Mouse (Mus musculus): ENCODE results near the gene Pex10. TPM values are rescaled to one million over a fixed set of nuclear protein-coding genes. Genes with fewer than 3 reads are reported as not detected.

Gene Pex10
- polyA plus RNA-seq, 1 experiment = 6.5 TPM

DNA sequence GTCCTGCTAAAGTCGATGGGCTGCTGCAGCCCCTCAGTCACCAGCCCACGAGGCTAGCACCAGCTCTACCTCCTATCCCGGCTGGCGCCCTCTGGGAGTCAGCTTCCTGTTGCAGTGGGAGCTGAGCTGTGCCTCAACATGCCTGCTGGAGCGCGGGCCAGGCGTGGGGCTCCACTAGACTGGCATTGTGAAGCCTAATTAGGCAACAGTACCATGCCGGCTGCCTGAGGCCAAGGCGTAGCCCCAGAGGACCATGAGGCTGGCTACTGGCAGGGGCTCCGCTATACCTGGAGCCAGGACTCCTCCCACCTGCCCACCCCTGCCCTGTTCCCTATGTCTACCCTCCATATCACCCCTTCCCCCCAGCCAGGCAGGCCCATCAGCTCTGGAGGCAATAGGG lies 10.1 kb upstream of the Pex10 start, which contains the start of gene Plch2:
Gene Plch2 (minus strand): TSS at position 61 of the 400 bp plus-strand sequence.
- no peak within 1 kb of the TSS for H3K4me3 ChIP-seq (ENCODE audit: insufficient read depth, low read length)
- no peak within 1 kb of the TSS for H3K27ac ChIP-seq (ENCODE audit: insufficient read depth, low read depth, low read length)
- peaks cover 8% of the 10 kb centered on the region for H3K4me1 ChIP-seq (ENCODE audit: control insufficient read depth, insufficient read depth, low read length)
- TF ChIP-seq POLR2A (IDR thresholded peaks at IDR 0.05; ENCODE audit: borderline replicate concordance, low read depth, low read length) (no peak), CTCF (IDR thresholded peaks at IDR 0.05; ENCODE audit: low read depth, low read length) (no peak)

DNA sequence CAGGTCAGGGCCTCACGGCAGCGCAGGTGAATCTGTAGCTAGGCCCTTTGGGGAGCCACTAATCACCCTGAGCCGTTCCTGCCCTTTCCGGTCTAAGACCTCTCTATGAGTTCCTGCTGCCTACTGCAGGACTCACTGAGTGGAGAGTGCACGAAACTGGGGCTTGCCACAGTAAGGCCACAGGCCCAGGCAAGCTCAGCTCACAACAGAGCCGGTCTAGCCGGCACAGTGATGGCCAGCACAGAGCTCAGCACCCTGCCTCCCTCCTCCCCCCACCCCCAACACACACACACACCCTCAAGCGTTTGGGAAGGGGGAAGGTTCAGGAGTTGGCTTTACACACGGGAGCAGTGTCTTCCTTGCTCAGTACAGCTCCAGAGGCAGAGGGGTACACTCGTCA lies 8.5 kb upstream of the Pex10 start:
- H3K4me1 ChIP-seq (ENCODE audit: control insufficient read depth, insufficient read depth, low read length) = peaks cover 8% of the 10 kb centered on the region
- TF ChIP-seq CTCF (IDR thresholded peaks at IDR 0.05; ENCODE audit: low read depth, low read length) (no peak), POLR2A (IDR thresholded peaks at IDR 0.05; ENCODE audit: borderline replicate concordance, low read depth, low read length) (no peak)
- H3K4me3 ChIP-seq (ENCODE audit: insufficient read depth, low read length) = no peak overlapping the region
- H3K27ac ChIP-seq (ENCODE audit: insufficient read depth, low read depth, low read length) = no peak overlapping the region

DNA sequence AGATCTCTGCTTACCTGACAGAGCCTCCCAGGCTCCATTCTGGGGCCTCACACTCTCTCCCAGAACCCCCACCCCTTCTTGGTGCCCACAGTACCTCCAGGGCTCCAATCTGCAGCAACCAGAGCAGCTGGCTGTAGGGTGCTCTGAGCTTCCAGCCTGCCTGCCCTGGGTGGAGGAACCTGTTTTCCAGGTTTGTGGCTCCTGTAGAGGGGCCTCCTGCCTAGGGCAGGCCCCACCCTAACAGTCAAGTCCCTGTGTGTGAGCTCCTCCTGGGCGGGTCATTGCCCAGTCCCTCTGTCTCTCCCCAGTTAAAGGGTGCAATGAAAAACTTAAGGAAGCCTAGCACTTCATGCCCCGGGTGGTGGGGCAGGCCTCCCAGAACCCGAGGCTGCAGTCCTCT lies 2.9 kb upstream of the Pex10 start:
- Histone ChIP-seq H3K4me3 (ENCODE audit: insufficient read depth, low read length) (no peak overlapping the region), H3K4me1 (ENCODE audit: control insufficient read depth, insufficient read depth, low read length) (peaks cover 11% of the 10 kb centered on the region), H3K27ac (ENCODE audit: insufficient read depth, low read depth, low read length) (no peak overlapping the region)
- TF ChIP-seq POLR2A (IDR thresholded peaks at IDR 0.05; ENCODE audit: borderline replicate concordance, low read depth, low read length) = no peak
- TF ChIP-seq CTCF (IDR thresholded peaks at IDR 0.05; ENCODE audit: low read depth, low read length) = no peak

DNA sequence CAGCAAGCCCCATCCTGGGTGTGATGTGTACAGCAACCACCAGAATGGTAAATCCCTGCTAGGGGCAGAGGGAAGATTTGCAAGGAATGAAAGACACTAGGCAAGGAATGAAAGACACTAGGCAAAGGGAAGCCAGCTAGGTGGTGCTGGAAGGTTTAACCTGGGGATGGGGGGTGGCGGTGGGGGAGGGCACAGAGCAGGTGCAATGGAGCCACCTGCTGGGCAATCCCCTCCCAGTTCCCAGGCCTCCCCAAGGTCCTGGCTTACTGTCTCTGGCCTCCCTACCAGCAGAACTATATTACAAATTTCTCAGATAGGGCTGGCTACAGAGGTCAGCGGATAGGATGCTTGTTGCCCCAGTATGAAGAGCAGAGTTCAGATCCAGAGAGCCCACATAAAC lies 2.3 kb upstream of the Pex10 start:
- Histone ChIP-seq H3K4me1 (ENCODE audit: control insufficient read depth, insufficient read depth, low read length) (peaks cover 13% of the 10 kb centered on the region), H3K27ac (ENCODE audit: insufficient read depth, low read depth, low read length) (no peak overlapping the region), H3K4me3 (ENCODE audit: insufficient read depth, low read length) (no peak overlapping the region)
- no peak for TF ChIP-seq CTCF (IDR thresholded peaks at IDR 0.05; ENCODE audit: low read depth, low read length)
- no peak for TF ChIP-seq POLR2A (IDR thresholded peaks at IDR 0.05; ENCODE audit: borderline replicate concordance, low read depth, low read length)

DNA sequence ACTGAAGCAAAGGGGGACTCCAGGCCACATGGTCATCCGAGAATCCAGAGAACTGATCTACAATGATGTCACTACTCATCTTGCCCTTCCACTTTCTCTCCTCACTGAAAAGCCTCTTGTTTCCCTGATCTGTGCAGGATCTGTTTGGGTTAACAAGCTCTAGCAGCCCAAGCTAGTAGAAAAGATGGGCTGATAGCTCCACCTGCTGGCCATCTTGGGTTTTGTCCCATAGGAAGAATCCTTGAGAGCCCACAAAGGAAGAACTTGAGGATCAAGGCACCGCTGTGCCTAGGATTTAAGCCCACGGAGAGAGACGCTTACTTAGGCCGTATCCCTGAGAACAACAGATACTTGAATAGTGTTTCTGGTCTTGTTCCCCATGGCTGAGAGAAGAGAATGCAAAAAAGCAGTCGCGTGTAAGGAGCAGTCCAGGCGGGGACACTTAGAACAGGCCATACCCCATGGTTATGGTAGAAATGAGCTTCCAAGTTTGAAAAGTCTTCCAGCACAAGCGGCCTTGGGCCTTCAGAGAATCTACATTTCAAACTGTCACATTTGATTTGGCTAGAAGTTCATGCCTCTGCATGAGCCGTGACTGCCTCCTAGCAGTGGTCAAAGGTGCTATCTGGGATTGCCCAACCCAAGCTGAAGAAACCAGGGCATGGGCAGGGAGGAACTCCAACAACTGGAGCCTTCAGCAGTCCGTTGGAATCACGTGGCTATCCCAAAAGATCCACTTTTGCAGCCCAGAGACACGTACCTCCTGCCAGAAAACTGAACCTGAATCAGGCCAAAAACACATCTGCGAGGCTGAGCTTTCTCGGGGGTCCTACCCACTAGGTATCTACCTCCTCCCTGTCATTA lies 614 bp upstream of the Pex10 start:
- TF ChIP-seq POLR2A (IDR thresholded peaks at IDR 0.05; ENCODE audit: borderline replicate concordance, low read depth, low read length) (no peak), CTCF (IDR thresholded peaks at IDR 0.05; ENCODE audit: low read depth, low read length) (0 out of 2 replicates have a peak, but pooled peaks have one; percentile 41)
- H3K27ac ChIP-seq (ENCODE audit: insufficient read depth, low read depth, low read length) = peak overlapping the region; percentile 20; the same call in 1 of the 2 replicates
- peaks cover 16% of the 10 kb centered on the region for H3K4me1 ChIP-seq (ENCODE audit: control insufficient read depth, insufficient read depth, low read length)
- H3K4me3 ChIP-seq (ENCODE audit: insufficient read depth, low read length) = peak overlapping the region; percentile 56

DNA sequence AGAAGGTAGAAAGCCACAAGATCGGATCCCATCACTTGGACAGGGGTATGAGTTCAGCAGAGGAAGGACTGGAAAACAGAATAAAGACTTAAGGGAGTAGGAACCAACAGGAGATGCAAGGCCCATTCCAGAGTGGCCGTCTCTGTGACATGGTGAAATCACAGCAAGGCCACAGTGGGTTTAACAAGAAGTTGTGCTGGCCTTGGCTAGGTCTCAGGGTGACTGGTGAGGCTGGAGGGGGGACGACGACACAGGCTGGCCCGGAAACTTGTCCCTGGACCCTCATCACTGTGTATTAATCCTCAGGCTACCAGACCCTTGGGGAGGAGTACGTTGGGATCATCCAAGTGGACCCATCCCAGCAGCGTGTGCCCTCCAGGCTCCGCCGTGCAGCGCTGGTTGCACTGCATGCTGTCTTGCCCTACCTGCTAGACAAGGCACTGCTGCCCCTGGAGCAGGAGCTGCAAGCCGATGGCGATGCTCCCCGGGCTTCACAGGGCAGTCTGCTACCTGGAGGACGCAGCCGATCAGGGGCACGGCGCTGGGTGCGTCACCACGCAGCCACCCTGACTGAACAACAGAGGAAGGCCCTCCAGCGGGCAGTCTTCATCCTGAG lies 1.6 kb downstream of the Pex10 start:
- Histone ChIP-seq H3K4me3 (ENCODE audit: insufficient read depth, low read length) (peak overlapping the region; percentile 93), H3K4me1 (ENCODE audit: control insufficient read depth, insufficient read depth, low read length) (peaks cover 16% of the 10 kb centered on the region), H3K27ac (ENCODE audit: insufficient read depth, low read depth, low read length) (peak overlapping the region; percentile 66)
- TF ChIP-seq POLR2A (IDR thresholded peaks at IDR 0.05; ENCODE audit: borderline replicate concordance, low read depth, low read length) = no peak

DNA sequence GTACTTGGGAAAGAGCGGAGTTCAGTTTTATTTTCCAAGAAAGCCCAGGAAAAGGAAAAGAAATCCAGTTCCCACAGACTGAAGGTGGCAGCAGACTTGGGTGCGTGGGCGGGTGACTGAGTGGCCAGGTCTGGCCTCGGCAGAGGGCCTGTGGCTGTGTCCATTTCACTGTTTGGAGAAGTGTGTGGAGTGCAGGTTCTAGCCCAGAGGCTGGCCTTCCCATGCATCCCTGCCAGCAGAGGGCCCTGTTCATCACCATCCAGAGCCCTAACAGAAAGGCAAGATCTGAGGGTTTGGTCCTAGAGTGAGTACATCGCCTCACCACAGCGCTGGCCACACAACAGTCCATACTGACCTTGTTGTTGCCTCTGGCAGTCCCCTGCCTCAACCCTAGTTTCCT lies 2.4 kb downstream of the Pex10 start:
- H3K4me3 ChIP-seq (ENCODE audit: insufficient read depth, low read length) = peak overlapping the region; percentile 93; the same call in 1 of the 2 replicates
- H3K4me1 ChIP-seq (ENCODE audit: control insufficient read depth, insufficient read depth, low read length) = peaks cover 16% of the 10 kb centered on the region
- TF ChIP-seq POLR2A (IDR thresholded peaks at IDR 0.05; ENCODE audit: borderline replicate concordance, low read depth, low read length) (no peak), CTCF (IDR thresholded peaks at IDR 0.05; ENCODE audit: low read depth, low read length) (no peak)
- no peak overlapping the region for H3K27ac ChIP-seq (ENCODE audit: insufficient read depth, low read depth, low read length)

DNA sequence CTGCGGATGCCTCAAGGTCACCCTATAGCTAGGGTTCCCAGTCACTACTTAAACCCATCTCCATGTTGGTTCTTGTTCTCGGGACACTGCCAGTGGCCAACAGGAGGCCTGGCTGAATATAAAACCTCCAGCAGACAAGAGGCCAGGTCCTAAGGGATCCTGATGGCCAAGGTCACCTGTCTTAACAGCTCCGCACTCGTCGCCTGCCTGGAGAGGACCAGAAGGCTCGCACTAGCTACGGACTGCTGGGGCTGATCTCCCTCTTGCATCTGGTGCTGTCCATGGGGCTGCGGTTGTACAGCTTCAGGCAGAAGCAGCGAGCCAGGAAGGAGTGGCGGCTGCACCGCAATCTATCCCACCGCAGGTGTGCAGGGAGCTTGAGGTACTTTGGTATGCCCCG lies 3.4 kb downstream of the Pex10 start:
- H3K4me1 ChIP-seq (ENCODE audit: control insufficient read depth, insufficient read depth, low read length) = peaks cover 16% of the 10 kb centered on the region
- H3K4me3 ChIP-seq (ENCODE audit: insufficient read depth, low read length) = no peak overlapping the region
- TF ChIP-seq CTCF (IDR thresholded peaks at IDR 0.05; ENCODE audit: low read depth, low read length) = no peak
- TF ChIP-seq POLR2A (IDR thresholded peaks at IDR 0.05; ENCODE audit: borderline replicate concordance, low read depth, low read length) = no peak
- H3K27ac ChIP-seq (ENCODE audit: insufficient read depth, low read depth, low read length) = no peak overlapping the region

DNA sequence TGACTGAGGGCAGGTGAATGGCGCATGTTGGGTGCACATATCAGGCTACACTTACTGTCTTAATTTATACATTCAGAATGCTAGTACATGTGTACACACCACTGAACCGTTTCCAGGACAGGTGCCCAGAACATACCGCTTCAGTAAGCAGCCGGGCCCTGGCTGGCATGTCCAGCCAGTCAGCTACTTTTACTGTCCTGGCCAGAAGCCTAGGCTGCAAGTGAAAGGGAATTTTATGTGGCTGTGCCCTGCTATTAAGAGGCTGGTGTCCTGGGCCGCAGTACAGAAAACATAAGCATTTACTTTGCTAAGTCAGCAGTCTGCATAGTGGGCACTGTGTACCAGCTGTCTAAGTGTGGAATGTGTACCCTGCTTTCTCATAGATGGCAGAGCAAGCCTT lies 4.1 kb downstream of the Pex10 start:
- Histone ChIP-seq H3K27ac (ENCODE audit: insufficient read depth, low read depth, low read length) (no peak overlapping the region), H3K4me3 (ENCODE audit: insufficient read depth, low read length) (no peak overlapping the region), H3K4me1 (ENCODE audit: control insufficient read depth, insufficient read depth, low read length) (peaks cover 14% of the 10 kb centered on the region)
- no peak for TF ChIP-seq POLR2A (IDR thresholded peaks at IDR 0.05; ENCODE audit: borderline replicate concordance, low read depth, low read length)
- no peak for TF ChIP-seq CTCF (IDR thresholded peaks at IDR 0.05; ENCODE audit: low read depth, low read length)

DNA sequence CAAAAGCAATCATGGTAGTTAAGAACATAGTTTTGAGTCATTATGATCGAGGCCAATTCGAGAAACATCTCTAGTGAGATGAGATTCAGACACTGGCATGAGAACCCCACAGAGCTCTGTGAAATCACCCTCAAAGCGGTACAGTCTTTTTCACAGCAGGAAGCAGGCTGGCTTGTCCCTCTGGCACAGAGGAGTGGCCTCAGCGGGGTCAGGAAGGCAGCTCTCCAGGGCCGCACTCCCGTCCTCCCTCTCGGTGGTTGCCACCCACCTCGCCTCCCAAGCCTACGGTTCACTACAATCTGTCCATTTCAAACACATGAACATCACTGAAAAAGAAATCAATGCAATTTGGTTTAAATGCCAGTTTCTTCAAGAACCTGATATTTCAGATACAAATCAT lies 7.6 kb downstream of the Pex10 start:
- Histone ChIP-seq H3K4me1 (ENCODE audit: control insufficient read depth, insufficient read depth, low read length) (peaks cover 4% of the 10 kb centered on the region; the same call in 1 of the 2 replicates), H3K27ac (ENCODE audit: insufficient read depth, low read depth, low read length) (no peak overlapping the region), H3K4me3 (ENCODE audit: insufficient read depth, low read length) (no peak overlapping the region)
- TF ChIP-seq CTCF (IDR thresholded peaks at IDR 0.05; ENCODE audit: low read depth, low read length) (no peak), POLR2A (IDR thresholded peaks at IDR 0.05; ENCODE audit: borderline replicate concordance, low read depth, low read length) (no peak)

All from bone marrow macrophage, adult 2 months (primary cell).